In the genomic region with DNA sequence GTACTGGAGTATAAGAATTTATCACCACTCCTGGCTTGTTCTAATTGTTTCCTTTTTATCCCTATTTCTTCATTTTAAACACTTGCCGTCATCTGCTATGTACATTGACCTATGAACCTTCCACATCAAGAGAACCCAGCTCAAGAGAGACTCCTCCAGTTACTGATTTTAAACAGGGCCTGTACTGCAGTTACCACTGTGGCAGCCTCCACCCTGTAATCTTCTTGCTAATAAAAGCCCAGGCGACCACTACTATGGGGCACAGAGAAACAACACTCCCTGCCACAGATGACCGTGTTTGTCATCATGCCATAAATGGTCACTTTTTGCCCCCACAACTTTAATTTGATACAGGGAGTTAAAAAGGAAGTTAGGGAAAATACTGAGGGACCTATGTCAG, we compare ENCODE assay signal across 16 mouse cellular contexts. TPM values are rescaled to one million over a fixed set of nuclear protein-coding genes. Genes with fewer than 3 reads are reported as not detected.
DNase-seq lines count a peak whose midpoint lies in the region; ATAC-seq lines count a peak whose summit lies in the region.
"Had no signal": no experiment of that assay in that cellular context is flagged by ENCODE, and none has a peak within 500 bp of the region (broad histone marks: within the 10 kb centered on the region; RNA-seq: fewer than 3 reads in every experiment).

No protein-coding gene starts in this region.

- peaks cover 40% of the 10 kb centered on the region for H3K36me3 ChIP-seq in heart, embryonic 14.5 days (ENCODE audit: control insufficient read depth, insufficient read depth, low read length)
- H3K36me3 ChIP-seq in lung, embryonic 16.5 days (ENCODE audit: control insufficient read depth, insufficient read depth, low read length): peaks cover 7% of the 10 kb centered on the region; the same call in 1 of the 2 replicates
- H3K36me3 ChIP-seq in limb, embryonic 13.5 days: peaks cover 17% of the 10 kb centered on the region

- DNase-seq in heart, postnatal 4 days: no peak
- DNase-seq in lung, postnatal 36 days: no peak
- no peak for DNase-seq in testis, postnatal 14 days (ENCODE audit: low spot score)
- no peak for DNase-seq in urinary bladder, adult 2 months (ENCODE audit: low spot score)
- DNase-seq: cerebellum, adult 2 months; kidney, postnatal 14 days; lung, adult 18-20 months; right cerebral cortex, postnatal 14 days had no signal

- H3K27ac ChIP-seq in heart, embryonic 14.5 days (replicated peaks in 1 of 2; ENCODE audit: control insufficient read depth in 1 of 2, insufficient read depth in 1 of 2, low read depth in 2 of 2, low read length in 2 of 2): peak overlapping the region; percentile 51 to 61
- H3K27ac ChIP-seq in lung, embryonic 16.5 days (ENCODE audit: low read length): peak overlapping the region; percentile 45
- no peak overlapping the region for H3K27ac ChIP-seq in limb, embryonic 13.5 days

- H3K9me3 ChIP-seq in heart, embryonic 14.5 days (ENCODE audit: control insufficient read depth, low read length): no peaks in the 10 kb centered on the region
- H3K9me3 ChIP-seq in lung, embryonic 16.5 days (ENCODE audit: control insufficient read depth, low read length): no peaks in the 10 kb centered on the region
- no peaks in the 10 kb centered on the region for H3K9me3 ChIP-seq in limb, embryonic 13.5 days
- H3K9me3 ChIP-seq: megakaryocyte, embryonic 14.5 days had no signal

- peak overlapping the region; percentile 27 for H3K4me2 ChIP-seq in heart, embryonic 14.5 days (ENCODE audit: low read length)
- no peak overlapping the region for H3K4me2 ChIP-seq in lung, embryonic 16.5 days (ENCODE audit: low read depth, low read length)
- no peak overlapping the region for H3K4me2 ChIP-seq in limb, embryonic 13.5 days (replicated peaks)

- H3K9ac ChIP-seq in heart, embryonic 14.5 days (ENCODE audit: low read length): peak overlapping the region; percentile 18; the same call in 1 of the 2 replicates
- H3K9ac ChIP-seq in lung, embryonic 16.5 days (ENCODE audit: low read length): no peak overlapping the region
- H3K9ac ChIP-seq in limb, embryonic 13.5 days: no peak overlapping the region

- WGBS in heart, embryonic 14.5 days: 19% methylated on average over 3 of the region's 3 CpGs
- 35% methylated on average over 3 of the region's 3 CpGs for WGBS in lung, embryonic 16.5 days
- WGBS in limb, embryonic 13.5 days: 23% methylated on average over 3 of the region's 3 CpGs

- H3K4me3 ChIP-seq in heart, embryonic 14.5 days (ENCODE audit: control insufficient read depth in 1 of 2, insufficient read depth in 1 of 2, low read depth in 1 of 2, low read length in 2 of 2): no peak overlapping the region
- H3K4me3 ChIP-seq in lung, embryonic 16.5 days (ENCODE audit: low read length): no peak overlapping the region
- H3K4me3 ChIP-seq in limb, embryonic 13.5 days: no peak overlapping the region
- H3K4me3 ChIP-seq: megakaryocyte, embryonic 14.5 days had no signal

- H3K4me1 ChIP-seq in heart, embryonic 14.5 days (ENCODE audit: control insufficient read depth in 2 of 2, insufficient read depth in 2 of 2, low read length in 2 of 2): peaks cover 14 to 59% of the 10 kb centered on the region in 2 experiments
- H3K4me1 ChIP-seq in lung, embryonic 16.5 days (replicated peaks; ENCODE audit: control insufficient read depth, insufficient read depth, low read length): peaks cover 37% of the 10 kb centered on the region
- H3K4me1 ChIP-seq in limb, embryonic 13.5 days: 0 out of 2 replicates have a peak, but pooled peaks cover 10% of the 10 kb centered on the region

- no peaks in the 10 kb centered on the region for H3K27me3 ChIP-seq in heart, embryonic 14.5 days (ENCODE audit: control insufficient read depth, insufficient read depth, low read length)
- H3K27me3 ChIP-seq in lung, embryonic 16.5 days (ENCODE audit: control insufficient read depth, insufficient read depth, low read depth, low read length): no peaks in the 10 kb centered on the region
- H3K27me3 ChIP-seq in limb, embryonic 13.5 days: no peaks in the 10 kb centered on the region
- H3K27me3 ChIP-seq: megakaryocyte, embryonic 14.5 days had no signal

- no peak for ATAC-seq in heart, embryonic 14.5 days (ENCODE audit: insufficient number of reproducible peaks, insufficient read depth, low FRiP score, low read depth)
- ATAC-seq in lung, embryonic 16.5 days (ENCODE audit: low read depth): no peak
- peak; percentile 48; the same call in 1 of the 2 replicates for ATAC-seq in limb, embryonic 13.5 days (ENCODE audit: low FRiP score, low read depth)

RNA-seq across cellular contexts. Expression of a gene that starts 23.5 kb away (rescaled TPM):
- polyA plus RNA-seq in heart, embryonic 14.5 days (2014; fragmentation: Nextera tagmentation; extraction: Ambion mirVana): 65.2 and 68.5 TPM in 2 replicates
- total RNA-seq in heart, postnatal 4 days (2021): 100 to 1,000 TPM; 161 to 162 TPM
- polyA plus RNA-seq in lung, embryonic 16.5 days (2015; fragmentation: Nextera tagmentation; extraction: Ambion mirVana): 64.3 and 68.4 TPM in 2 replicates
- 42.7 and 45.7 TPM in 2 replicates for polyA plus RNA-seq in limb, embryonic 13.5 days (2015; fragmentation: Nextera tagmentation; extraction: Ambion mirVana)
- 85.0 and 89.4 TPM in 2 replicates for polyA plus RNA-seq in urinary bladder, adult 2 months (2012; rRNA removed)

RNA-seq across cellular contexts. Expression of a gene that starts 31.8 kb away (rescaled TPM):
- polyA plus RNA-seq in heart, embryonic 14.5 days (2014; fragmentation: Nextera tagmentation; extraction: Ambion mirVana): 0.11 and 0.15 TPM in 2 replicates
- total RNA-seq in heart, postnatal 4 days (2021): under 1 TPM in 1 of 2 experiments, not detected in 1; 0.11 TPM
- polyA plus RNA-seq in lung, embryonic 16.5 days (2015; fragmentation: Nextera tagmentation; extraction: Ambion mirVana): 0.18 and 0.35 TPM in 2 replicates
- 0.22 and 0.45 TPM in 2 replicates for polyA plus RNA-seq in limb, embryonic 13.5 days (2015; fragmentation: Nextera tagmentation; extraction: Ambion mirVana)
- not detected in 2 replicates for polyA plus RNA-seq in urinary bladder, adult 2 months (2012; rRNA removed)
- total RNA-seq: hematopoietic stem cell, adult 5-6 weeks; left cerebral cortex, adult 18-20 months; monocyte, adult 5-6 weeks; neutrophil, adult 5-6 weeks had no signal
- polyA plus RNA-seq: cerebellum, adult 2 months had no signal

RNA-seq across cellular contexts. Expression of a gene that starts 43.5 kb away (rescaled TPM):
- polyA plus RNA-seq in heart, embryonic 14.5 days (2014; fragmentation: Nextera tagmentation; extraction: Ambion mirVana): 248 and 271 TPM in 2 replicates
- 100 to 1,000 TPM; 109 to 112 TPM for total RNA-seq in heart, postnatal 4 days (2021)
- polyA plus RNA-seq in lung, embryonic 16.5 days (2015; fragmentation: Nextera tagmentation; extraction: Ambion mirVana): 315 and 316 TPM in 2 replicates
- polyA plus RNA-seq in limb, embryonic 13.5 days (2015; fragmentation: Nextera tagmentation; extraction: Ambion mirVana): 310 and 320 TPM in 2 replicates
- 46.1 and 59.1 TPM in 2 replicates for polyA plus RNA-seq in urinary bladder, adult 2 months (2012; rRNA removed)

RNA-seq across cellular contexts. Expression of a gene that starts 50.8 kb away (rescaled TPM):
- polyA plus RNA-seq in heart, embryonic 14.5 days (2014; fragmentation: Nextera tagmentation; extraction: Ambion mirVana): not detected in 2 replicates
- total RNA-seq in heart, postnatal 4 days (2021): 10 to 100 TPM; 15.3 to 22.6 TPM
- not detected in 2 replicates for polyA plus RNA-seq in lung, embryonic 16.5 days (2015; fragmentation: Nextera tagmentation; extraction: Ambion mirVana)
- polyA plus RNA-seq in limb, embryonic 13.5 days (2015; fragmentation: Nextera tagmentation; extraction: Ambion mirVana): not detected in 2 replicates
- polyA plus RNA-seq in urinary bladder, adult 2 months (2012; rRNA removed): not detected in 2 replicates
- total RNA-seq: hematopoietic stem cell, adult 5-6 weeks; monocyte, adult 5-6 weeks had no signal

RNA-seq across cellular contexts. Expression of a gene that starts 51.2 kb away (rescaled TPM):
- 26.6 and 28.2 TPM in 2 replicates for polyA plus RNA-seq in heart, embryonic 14.5 days (2014; fragmentation: Nextera tagmentation; extraction: Ambion mirVana)
- total RNA-seq in heart, postnatal 4 days (2021): 10 to 100 TPM; 18.9 to 20.2 TPM
- 34.6 and 38.0 TPM in 2 replicates for polyA plus RNA-seq in lung, embryonic 16.5 days (2015; fragmentation: Nextera tagmentation; extraction: Ambion mirVana)
- polyA plus RNA-seq in limb, embryonic 13.5 days (2015; fragmentation: Nextera tagmentation; extraction: Ambion mirVana): 32.2 and 34.5 TPM in 2 replicates
- polyA plus RNA-seq in urinary bladder, adult 2 months (2012; rRNA removed): 18.3 and 20.1 TPM in 2 replicates
